Mouse (Mus musculus) lung, postnatal 0 days (tissue): Measurements from ENCODE around the gene Hist1h2ac. TPM values are rescaled to one million over a fixed set of nuclear protein-coding genes. Genes with fewer than 3 reads are reported as not detected.

ENCODE experiments used
- ATAC-seq: fragments of 200-750 bp; cut with Nextera tagmentation; 2 replicates; pipeline ENCODE4 v1.8.0; 2017; ENCODE audit warnings: moderate library complexity
- DNase-seq: peaks from one replicate; pipeline ENCODE4 v3.0.0-alpha.2; 2016; ENCODE audit warnings: low spot score
- H3K27ac ChIP-seq: fragments of 300-500 bp; sonication (generic); 2 replicates; pipeline ENCODE4 v1.5.1; 2014; ENCODE audit warnings: antibody characterized with exemption, mild to moderate bottlenecking, low read length, mixed read lengths
- H3K27me3 ChIP-seq: fragments of 300-500 bp; sonication (generic); replicated peaks from 2 replicates; pipeline ENCODE4 v1.6.1; 2014; ENCODE audit warnings: low read length, mixed read lengths; ENCODE audit not compliant: insufficient read depth
- H3K36me3 ChIP-seq: fragments of 300-500 bp; sonication (generic); 2 replicates; pipeline ENCODE4 v1.6.1; 2014; ENCODE audit warnings: low read length, mixed read lengths; ENCODE audit not compliant: insufficient read depth
- H3K4me1 ChIP-seq: fragments of 300-500 bp; sonication (generic); 2 replicates; pipeline ENCODE4 v1.6.1; 2014; ENCODE audit warnings: antibody characterized with exemption, low read depth, low read length, mixed read lengths; ENCODE audit not compliant: insufficient read depth
- H3K4me2 ChIP-seq: fragments of 300-500 bp; sonication (generic); replicated peaks from 2 replicates; pipeline ENCODE4 v1.6.1; 2014; ENCODE audit warnings: low read depth, mild to moderate bottlenecking, low read length, moderate library complexity, mixed read lengths
- H3K4me3 ChIP-seq: fragments of 300-500 bp; sonication (generic); 2 replicates; pipeline ENCODE4 v1.5.1; 2014; ENCODE audit warnings: low read depth, low read length
- H3K9ac ChIP-seq: fragments of 300-500 bp; sonication (generic); replicated peaks from 2 replicates; pipeline ENCODE4 v1.6.1; 2014; ENCODE audit warnings: low read depth, mild to moderate bottlenecking
- H3K9me3 ChIP-seq: fragments of 300-500 bp; sonication (generic); 2 replicates; pipeline ENCODE4 v1.6.1; 2016; ENCODE audit warnings: low read length, mixed read lengths
- CTCF ChIP-seq: IDR thresholded peaks from 2 replicates; pipeline ENCODE4 v1.5.1; 2016; ENCODE audit warnings: antibody characterized with exemption, mild to moderate bottlenecking
- EP300 ChIP-seq: IDR thresholded peaks from 2 replicates; pipeline ENCODE4 v1.6.1; 2016; ENCODE audit warnings: antibody characterized with exemption, mild to moderate bottlenecking, control low read depth
- WGBS: fragments of 180-500 bp; shearing (Covaris S2); extraction: QIAGEN DNeasy Blood & Tissue Kit; methylation state at CpG from one replicate; pipeline ENCODE4 v1.1.7; 2014; 5-methylcytosine and 5-hydroxymethylcytosine counted together
- microRNA-seq: library from miRNA; unstranded; fragments of <30 nt; microRNA quantifications from one replicate; pipeline ENCODE4, GENCODE M21; 2016
- polyA plus RNA-seq: library from polyadenylated mRNA; unstranded; fragments of >200 nt; fragmentation: Nextera tagmentation; extraction: Ambion mirVana; gene quantifications from 2 replicates; pipeline ENCODE4 v1.2.1, GENCODE M21; 2015

Gene Hist1h2ac
- polyA plus RNA-seq, 1 experiment from 2014 or later: 0.54 TPM

DNA sequence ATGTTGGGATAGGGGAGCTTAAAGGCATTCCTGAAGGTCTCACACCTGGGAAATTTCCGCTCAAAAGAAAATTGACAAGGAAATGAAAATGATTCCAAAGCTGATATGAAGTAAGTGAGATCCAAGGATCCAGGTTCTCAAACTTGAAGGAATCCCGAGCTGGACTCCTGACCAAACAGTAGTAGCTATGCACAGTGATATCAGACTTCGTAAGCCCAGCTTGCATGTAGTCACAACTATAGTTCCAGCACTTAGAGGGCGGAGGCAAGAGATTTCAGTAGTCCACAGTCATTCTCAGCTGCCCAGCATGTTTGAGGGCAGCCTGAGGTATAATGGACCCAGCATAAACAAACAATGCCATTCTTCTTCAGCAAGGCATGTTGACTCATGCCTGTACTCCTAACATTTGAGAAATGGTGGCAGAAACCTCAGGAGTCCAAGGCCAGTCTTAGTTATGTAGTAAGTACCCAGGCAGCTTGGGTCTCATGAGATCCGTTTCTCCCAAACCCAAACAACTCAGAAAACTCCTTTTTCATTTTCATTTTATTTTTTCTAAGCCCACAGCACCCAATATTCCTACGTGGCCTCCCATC lies 1.7 kb downstream of the Hist1h2ac start:
- ATAC-seq (no peak), DNase-seq (no peak)
- Histone ChIP-seq H3K4me1 (peaks cover 5% of the 10 kb centered on the region; the same call in 1 of the 2 replicates), H3K27ac (no peak overlapping the region), H3K36me3 (no peaks in the 10 kb centered on the region), H3K27me3 (no peaks in the 10 kb centered on the region), H3K4me2 (no peak overlapping the region), H3K4me3 (no peak overlapping the region), H3K9ac (no peak overlapping the region), H3K9me3 (no peaks in the 10 kb centered on the region)
- WGBS: 76% methylated on average over 6 of the region's 6 CpGs
- no peak for TF ChIP-seq EP300

DNA sequence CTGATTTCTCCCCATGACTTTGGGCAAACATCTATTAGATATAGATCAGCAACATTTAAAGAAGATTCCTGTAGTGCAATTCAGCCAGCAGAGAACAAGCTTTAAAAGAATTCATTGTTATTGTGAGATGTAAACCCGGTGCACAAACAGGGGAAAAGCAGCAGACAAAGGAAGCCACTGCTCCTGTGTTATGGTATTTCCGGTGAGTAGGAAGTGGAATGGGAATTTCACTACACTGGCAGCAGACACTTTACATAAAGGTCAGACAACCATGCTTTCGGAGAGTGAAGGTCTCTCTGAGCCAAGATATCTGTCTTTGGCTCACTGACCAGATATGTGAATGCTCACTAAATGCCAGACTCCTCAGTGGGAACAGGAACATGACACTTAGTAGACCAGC lies 21.2 kb downstream of the Hist1h2ac start:
- WGBS: 47% methylated on average over 3 of the region's 3 CpGs
- Histone ChIP-seq H3K4me2 (no peak overlapping the region), H3K4me1 (no peaks in the 10 kb centered on the region), H3K9ac (no peak overlapping the region), H3K36me3 (no peaks in the 10 kb centered on the region), H3K27ac (no peak overlapping the region), H3K9me3 (no peaks in the 10 kb centered on the region), H3K4me3 (no peak overlapping the region), H3K27me3 (no peaks in the 10 kb centered on the region)
- ATAC-seq (peak; percentile 12; the same call in 1 of the 2 replicates), DNase-seq (peak; percentile 11)
- TF ChIP-seq CTCF (no peak), EP300 (no peak)

DNA sequence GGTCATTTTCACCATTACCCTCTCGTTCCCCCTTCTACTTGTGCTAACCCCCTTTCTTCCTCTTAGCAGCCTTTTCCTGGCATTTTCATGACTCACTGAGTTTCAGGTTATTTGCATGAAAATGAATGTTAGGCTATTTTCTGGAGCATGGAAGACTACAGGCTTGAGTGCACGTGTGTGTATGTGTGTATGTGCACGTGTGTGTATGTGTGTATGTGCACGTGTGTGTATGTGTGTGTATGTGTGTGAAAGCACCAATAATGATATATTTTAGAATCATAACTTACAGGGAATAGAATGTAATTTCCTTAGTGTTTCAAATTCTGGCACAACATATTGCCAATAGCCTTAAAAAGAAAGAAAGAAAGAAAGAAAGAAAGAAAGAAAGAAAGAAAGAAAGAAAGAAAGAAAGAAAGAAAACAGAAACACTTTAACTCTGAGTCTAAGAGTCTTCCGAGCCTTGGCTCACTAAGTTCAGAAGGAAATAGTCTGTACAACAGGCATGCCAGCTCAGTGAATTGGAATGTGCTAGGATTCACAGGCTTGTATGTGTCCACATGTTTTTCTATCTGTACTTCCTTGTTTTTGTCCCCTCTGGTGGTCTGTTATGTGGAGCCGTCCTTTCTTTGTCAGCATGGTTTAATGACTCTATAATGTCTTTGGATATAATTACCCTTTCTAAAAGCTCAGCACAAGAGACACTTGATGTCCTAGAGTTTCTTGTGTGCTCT lies 23.9 kb downstream of the Hist1h2ac start:
- DNase-seq: peak; percentile 30
- 59% methylated on average over 6 of the region's 6 CpGs for WGBS

More for the DNA sequence above, 23.9 kb downstream of the Hist1h2ac start:
- no peak overlapping the region for H3K9ac ChIP-seq
- H3K9me3 ChIP-seq: no peaks in the 10 kb centered on the region
- no peak for ATAC-seq
- TF ChIP-seq EP300 (no peak), CTCF (no peak)
- no peaks in the 10 kb centered on the region for H3K4me1 ChIP-seq
- H3K36me3 ChIP-seq: no peaks in the 10 kb centered on the region
- no peak overlapping the region for H3K27ac ChIP-seq
- H3K4me3 ChIP-seq: no peak overlapping the region
- no peak overlapping the region for H3K4me2 ChIP-seq
- H3K27me3 ChIP-seq: no peaks in the 10 kb centered on the region

Small RNA genes lying within 50 kb of the gene (microRNA-seq; reads per million reads assigned to microRNA genes)
- not detected for gene Gm44350

Other genes starting within 250 kb of the Hist1h2ac start
- gene Btn1a1, start 218.0 kb downstream of the Hist1h2ac start, polyA plus RNA-seq: 0.14 and 0.21 TPM in 2 replicates
- gene Btn2a2, start 195.1 kb downstream of the Hist1h2ac start, polyA plus RNA-seq: 0.06 and 0.07 TPM in 2 replicates
- 5.5 and 7.0 TPM in 2 replicates for gene Hist1h4h, start 152.9 kb downstream of the Hist1h2ac start, polyA plus RNA-seq
- 1.3 and 1.7 TPM in 2 replicates for gene Hist1h2af, start 150.0 kb downstream of the Hist1h2ac start, polyA plus RNA-seq
- 0.30 and 0.80 TPM in 2 replicates for gene Hist1h3g, start 148.5 kb downstream of the Hist1h2ac start, polyA plus RNA-seq
- 0.12 TPM in 1 of 2 replicates, not detected in the other for gene Hist1h2bh, start 140.6 kb downstream of the Hist1h2ac start, polyA plus RNA-seq
- 0.32 and 0.33 TPM in 2 replicates for gene Hist1h3f, start 139.9 kb downstream of the Hist1h2ac start, polyA plus RNA-seq
- 0.55 TPM in 1 of 2 replicates, not detected in the other for gene Hist1h4f, start 132.3 kb downstream of the Hist1h2ac start, polyA plus RNA-seq
- 0.11 TPM in 2 replicates for gene Hist1h1d, start 130.7 kb downstream of the Hist1h2ac start, polyA plus RNA-seq
- gene Hist1h3e, start 121.6 kb downstream of the Hist1h2ac start, polyA plus RNA-seq: 1.6 and 1.7 TPM in 2 replicates
- 7.1 and 7.9 TPM in 2 replicates for gene Hist1h2ae, start 112.7 kb downstream of the Hist1h2ac start, polyA plus RNA-seq
- 1.3 and 1.9 TPM in 2 replicates for gene Hist1h2bg, start 112.6 kb downstream of the Hist1h2ac start, polyA plus RNA-seq
- 0.48 and 0.87 TPM in 2 replicates for gene Hist1h2bf, start 109.8 kb downstream of the Hist1h2ac start, polyA plus RNA-seq
- gene Hist1h2ad, start 109.6 kb downstream of the Hist1h2ac start, polyA plus RNA-seq: 0.49 and 0.57 TPM in 2 replicates
- 0.62 and 1.3 TPM in 2 replicates for gene Hist1h3d, start 108.2 kb downstream of the Hist1h2ac start, polyA plus RNA-seq
- gene Hist1h4d, start 102.3 kb downstream of the Hist1h2ac start, polyA plus RNA-seq: 31.4 and 36.9 TPM in 2 replicates
- 0.44 and 0.86 TPM in 2 replicates for gene Hist1h2be, start 62.8 kb downstream of the Hist1h2ac start, polyA plus RNA-seq
- 7.8 and 9.9 TPM in 2 replicates for gene Hist1h1e, start 61.4 kb downstream of the Hist1h2ac start, polyA plus RNA-seq
- 67.5 and 69.5 TPM in 2 replicates for gene Hist1h2bc, start 251 bp upstream of the Hist1h2ac start, polyA plus RNA-seq
- 0.13 TPM in 1 of 2 replicates, not detected in the other for gene Hist1h1t, start 11.9 kb upstream of the Hist1h2ac start, polyA plus RNA-seq
- gene Hist1h4c, start 14.5 kb upstream of the Hist1h2ac start, polyA plus RNA-seq: 3.7 and 3.9 TPM in 2 replicates
- 25.3 and 26.3 TPM in 2 replicates for gene Hfe, start 26.9 kb upstream of the Hist1h2ac start, polyA plus RNA-seq
- gene Hist1h1c, start 54.9 kb upstream of the Hist1h2ac start, polyA plus RNA-seq: 38.9 and 43.3 TPM in 2 replicates
- gene Hist1h3c, start 61.7 kb upstream of the Hist1h2ac start, polyA plus RNA-seq: 0.27 TPM in 1 of 2 replicates, not detected in the other
- 0.99 TPM in 1 of 2 replicates, not detected in the other for gene Hist1h2bb, start 62.8 kb upstream of the Hist1h2ac start, polyA plus RNA-seq
- gene Hist1h2ab, start 67.2 kb upstream of the Hist1h2ac start, polyA plus RNA-seq: 5.3 and 6.1 TPM in 2 replicates
- 2.6 and 3.0 TPM in 2 replicates for gene Hist1h3b, start 68.3 kb upstream of the Hist1h2ac start, polyA plus RNA-seq
- gene Hist1h4b, start 73.1 kb upstream of the Hist1h2ac start, polyA plus RNA-seq: 0.57 and 0.73 TPM in 2 replicates
- gene Hist1h4a, start 77.3 kb upstream of the Hist1h2ac start, polyA plus RNA-seq: 0.26 and 0.38 TPM in 2 replicates
- 1.4 and 1.7 TPM in 2 replicates for gene Hist1h3a, start 78.4 kb upstream of the Hist1h2ac start, polyA plus RNA-seq
- gene Hist1h1a, start 79.7 kb upstream of the Hist1h2ac start, polyA plus RNA-seq: 0.33 and 0.64 TPM in 2 replicates
- gene Trim38, start 86.0 kb upstream of the Hist1h2ac start, polyA plus RNA-seq: not detected in 2 replicates
- 1.4 and 3.4 TPM in 2 replicates for gene Slc17a2, start 123.0 kb upstream of the Hist1h2ac start, polyA plus RNA-seq
- not detected in 2 replicates for gene Slc17a3, start 155.5 kb upstream of the Hist1h2ac start, polyA plus RNA-seq
- not detected in 2 replicates for gene Slc17a1, start 183.8 kb upstream of the Hist1h2ac start, polyA plus RNA-seq
- not detected in 2 replicates for gene Slc17a4, start 231.1 kb upstream of the Hist1h2ac start, polyA plus RNA-seq